Mouse (Mus musculus) liver, adult 2 months (tissue): ENCODE measurements around the gene Gm17720. TPM values are rescaled to one million over a fixed set of nuclear protein-coding genes. Genes with fewer than 3 reads are reported as not detected.
A peak's percentile ranks its signal among the peaks of the same experiment; 100 is the strongest.

ENCODE experiments used
- DNase-seq: peaks from one replicate; pipeline ENCODE4 v3.0.0-alpha.2; 2011; ENCODE audit warnings: low read depth, low spot score; ENCODE audit errors: extremely low read depth
- H3K27ac ChIP-seq: fragments of 200-500 bp; replicated peaks from 2 replicates; pipeline ENCODE4 v1.5.1; 2012; ENCODE audit warnings: low read depth, mild to moderate bottlenecking, control low read depth, inconsistent platforms, low read length; ENCODE audit not compliant: insufficient read depth
- H3K27me3 ChIP-seq: fragments of 200-500 bp; 2 replicates; pipeline ENCODE4 v1.6.1; 2012; ENCODE audit warnings: mild to moderate bottlenecking, moderate library complexity, low read length, inconsistent platforms; ENCODE audit not compliant: control insufficient read depth, insufficient read depth
- H3K36me3 ChIP-seq: fragments of 200-500 bp; 2 replicates; pipeline ENCODE4 v1.6.1; 2012; ENCODE audit warnings: low read length, inconsistent platforms; ENCODE audit not compliant: control insufficient read depth, insufficient read depth
- H3K4me1 ChIP-seq: fragments of 200-500 bp; 2 replicates; pipeline ENCODE4 v1.6.1; 2011; ENCODE audit warnings: low read length; ENCODE audit not compliant: control insufficient read depth, insufficient read depth
- H3K4me3 ChIP-seq: fragments of 200-500 bp; 2 replicates; pipeline ENCODE4 v1.5.1; 2011; ENCODE audit warnings: low read depth, mild to moderate bottlenecking, control low read depth, low read length, moderate library complexity; ENCODE audit not compliant: insufficient read depth
- H3K79me2 ChIP-seq: fragments of 200-500 bp; 2 replicates; pipeline ENCODE4 v1.6.1; 2012; ENCODE audit warnings: inconsistent platforms, mild to moderate bottlenecking, low read length, moderate library complexity; ENCODE audit not compliant: control insufficient read depth, insufficient read depth
- H3K9ac ChIP-seq: fragments of 200-500 bp; 2 replicates; pipeline ENCODE4 v1.6.1; 2012; ENCODE audit warnings: low read depth, mild to moderate bottlenecking, control low read depth, inconsistent platforms, low read length
- CTCF ChIP-seq: fragments of 200-500 bp; IDR thresholded peaks from 2 replicates; pipeline ENCODE4 v1.5.1; 2011; ENCODE audit warnings: low read depth, low read length, control low read depth
- POLR2A ChIP-seq: fragments of 200-500 bp; IDR thresholded peaks from 2 replicates; pipeline ENCODE4 v1.6.1; 2011; ENCODE audit warnings: low read length, control low read depth; ENCODE audit not compliant: insufficient read depth; ENCODE audit errors: extremely low read depth
- WGBS: fragments of 180-500 bp; shearing (Covaris S2); methylation state at CpG from one replicate; pipeline ENCODE4 v1.1.7; 2018; 5-methylcytosine and 5-hydroxymethylcytosine counted together
- polyA plus RNA-seq: library from polyadenylated mRNA; depleted of rRNA; stranded (reverse); fragments of >200 nt; gene quantifications from 2 replicates; pipeline ENCODE4 v1.2.3, GENCODE M21; 2012
- total RNA-seq: library from RNA; depleted of rRNA; stranded (reverse); fragments of >200 nt; gene quantifications from 2 replicates; pipeline ENCODE4 v1.2.3, GENCODE M21; 2014

The Gm17720 gene
- total and polyA plus RNA-seq, 2 experiments = not detected

GRCm38 (mm10) chr8:110074496-110074895 is 28.1 kb downstream of the Gm17720 start:
- Histone ChIP-seq H3K4me1 (no peaks in the 10 kb centered on the region), H3K9ac (no peak overlapping the region), H3K27ac (no peak overlapping the region), H3K36me3 (no peaks in the 10 kb centered on the region), H3K79me2 (no peaks in the 10 kb centered on the region), H3K4me3 (no peak overlapping the region), H3K27me3 (no peaks in the 10 kb centered on the region)
- TF ChIP-seq CTCF = no peak
- TF ChIP-seq POLR2A = no peak
- WGBS = 84% methylated on average over 8 of the region's 8 CpGs
- DNase-seq = no peak

GRCm38 (mm10) chr8:110071600-110071999 is 31.0 kb downstream of the Gm17720 start:
- WGBS = 15% methylated on average over 9 of the region's 9 CpGs
- Histone ChIP-seq H3K79me2 (no peaks in the 10 kb centered on the region), H3K36me3 (no peaks in the 10 kb centered on the region), H3K27ac (no peak overlapping the region), H3K4me3 (no peak overlapping the region), H3K9ac (no peak overlapping the region), H3K27me3 (no peaks in the 10 kb centered on the region), H3K4me1 (no peaks in the 10 kb centered on the region)
- TF ChIP-seq CTCF (peak; percentile 98), POLR2A (no peak)
- peak; percentile 55 for DNase-seq

GRCm38 (mm10) chr8:110069706-110070105 is 32.8 kb downstream of the Gm17720 start:
- H3K27ac ChIP-seq = no peak overlapping the region
- DNase-seq = no peak
- no peak overlapping the region for H3K4me3 ChIP-seq
- H3K79me2 ChIP-seq = no peaks in the 10 kb centered on the region
- no peaks in the 10 kb centered on the region for H3K36me3 ChIP-seq
- H3K27me3 ChIP-seq = no peaks in the 10 kb centered on the region
- WGBS = 94% methylated on average over 4 of the region's 4 CpGs
- no peak overlapping the region for H3K9ac ChIP-seq
- TF ChIP-seq POLR2A (no peak), CTCF (no peak)
- peaks cover 2% of the 10 kb centered on the region; the same call in 1 of the 2 replicates for H3K4me1 ChIP-seq

GRCm38 (mm10) chr8:110065676-110066075 is 36.9 kb downstream of the Gm17720 start:
- H3K79me2 ChIP-seq = no peaks in the 10 kb centered on the region
- H3K27me3 ChIP-seq = no peaks in the 10 kb centered on the region
- no peak overlapping the region for H3K9ac ChIP-seq
- no peaks in the 10 kb centered on the region for H3K36me3 ChIP-seq
- H3K4me3 ChIP-seq = no peak overlapping the region
- 91% methylated on average over 4 of the region's 4 CpGs for WGBS
- no peak for DNase-seq
- H3K27ac ChIP-seq = no peak overlapping the region
- no peak for TF ChIP-seq CTCF
- no peak for TF ChIP-seq POLR2A
- peaks cover 4% of the 10 kb centered on the region; the same call in 1 of the 2 replicates for H3K4me1 ChIP-seq

DNA sequence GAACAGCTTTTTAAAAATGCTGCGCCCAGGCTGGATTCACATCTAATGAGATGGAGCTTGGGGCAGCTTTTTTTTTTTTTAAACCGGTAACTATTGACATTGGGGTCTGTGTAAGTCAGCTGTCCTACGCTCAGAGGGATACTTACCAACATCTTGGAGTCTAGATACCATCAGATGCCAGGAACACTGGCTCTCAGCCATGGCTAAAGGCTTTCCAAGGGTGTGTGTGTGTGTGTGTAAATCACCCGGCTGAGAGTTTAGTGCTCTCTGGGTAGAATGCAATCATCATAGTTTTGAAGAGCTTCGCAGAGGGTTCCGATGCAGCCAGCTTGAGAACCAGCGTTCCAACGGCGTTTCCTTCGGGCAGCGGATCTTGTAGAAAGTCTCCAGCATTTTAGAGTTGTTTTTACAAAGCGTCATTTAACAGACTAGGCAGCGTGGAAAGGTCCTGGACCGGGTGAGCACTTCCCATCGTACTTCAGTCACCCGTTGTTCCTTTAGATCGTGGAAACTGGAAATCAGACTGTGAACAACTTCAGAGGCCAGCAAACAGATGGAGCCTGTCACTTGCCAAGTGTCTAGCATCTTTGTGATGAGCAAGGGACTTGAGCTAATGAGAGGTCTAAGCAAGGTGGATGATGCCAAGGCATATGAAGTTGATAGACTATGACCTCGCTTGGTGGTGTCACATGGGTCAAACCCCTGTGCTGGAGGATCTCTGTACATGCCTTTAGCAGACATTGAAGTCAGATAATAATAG is 37.8 kb downstream of the Gm17720 start:
- Histone ChIP-seq H3K4me3 (no peak overlapping the region), H3K27me3 (no peaks in the 10 kb centered on the region), H3K27ac (peak overlapping the region; percentile 34; the same call in 1 of the 2 replicates), H3K9ac (no peak overlapping the region), H3K79me2 (no peaks in the 10 kb centered on the region), H3K4me1 (peaks cover 4% of the 10 kb centered on the region; the same call in 1 of the 2 replicates), H3K36me3 (no peaks in the 10 kb centered on the region)
- TF ChIP-seq CTCF (no peak), POLR2A (no peak)
- DNase-seq = peak; percentile 55
- WGBS = 88% methylated on average over 18 of the region's 18 CpGs

DNA sequence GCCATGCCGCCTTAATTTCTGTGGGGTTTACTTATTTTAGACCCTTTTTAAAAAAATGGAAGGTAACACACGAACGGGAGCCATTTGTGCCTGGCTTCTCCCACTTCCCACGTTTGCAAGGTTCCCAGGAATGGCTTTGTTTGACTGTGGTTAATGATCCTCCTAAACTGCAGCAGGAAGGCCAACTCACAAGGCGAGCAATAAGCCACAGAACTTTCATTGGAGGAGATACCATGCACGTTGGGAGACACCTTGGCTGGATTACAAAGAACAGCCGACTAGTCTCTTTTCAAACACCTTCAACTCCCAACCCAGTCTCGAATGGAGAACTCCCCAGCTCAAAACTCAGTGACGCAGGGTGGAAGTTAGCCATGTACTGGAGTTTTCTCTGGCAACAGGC is 38.4 kb downstream of the Gm17720 start:
- H3K4me1 ChIP-seq = peaks cover 4% of the 10 kb centered on the region; the same call in 1 of the 2 replicates
- H3K27ac ChIP-seq = peak overlapping the region; percentile 34; the same call in 1 of the 2 replicates
- WGBS = 29% methylated on average over 9 of the region's 9 CpGs
- no peaks in the 10 kb centered on the region for H3K79me2 ChIP-seq
- no peak overlapping the region for H3K9ac ChIP-seq
- no peak overlapping the region for H3K4me3 ChIP-seq
- peak; percentile 84 for DNase-seq
- no peaks in the 10 kb centered on the region for H3K27me3 ChIP-seq
- H3K36me3 ChIP-seq = no peaks in the 10 kb centered on the region
- TF ChIP-seq CTCF (no peak), POLR2A (no peak)
